Mouse (Mus musculus) liver, postnatal 0 days (tissue): ENCODE measurements around the gene Irgm1. TPM values are rescaled to one million over a fixed set of nuclear protein-coding genes. Genes with fewer than 3 reads are reported as not detected.
"Not testable (repeated sequence)": the region's sequence is repeated elsewhere in the genome, so short reads cannot be mapped to it uniquely, and the experiment has no call there.

Experiments used
- ATAC-seq: fragments of 200-750 bp; cut with Nextera tagmentation; 2 replicates; pipeline ENCODE4 v1.8.0; 2017; ENCODE audit warnings: mild to moderate bottlenecking, moderate library complexity
- DNase-seq: peaks from one replicate; pipeline ENCODE4 v3.0.0-alpha.2; 2016
- H3K27ac ChIP-seq: fragments of 300-500 bp; sonication (generic); 2 replicates; pipeline ENCODE4 v1.5.1; 2014; ENCODE audit warnings: antibody characterized with exemption, moderate library complexity, mild to moderate bottlenecking, low read depth
- H3K27me3 ChIP-seq: fragments of 300-500 bp; sonication (generic); 2 replicates; pipeline ENCODE4 v1.6.1; 2014; ENCODE audit warnings: low read length, control low read depth, mixed read lengths; ENCODE audit not compliant: insufficient read depth
- H3K36me3 ChIP-seq: fragments of 300-500 bp; sonication (generic); replicated peaks from 2 replicates; pipeline ENCODE4 v1.6.1; 2014; ENCODE audit warnings: mild to moderate bottlenecking, control low read depth, low read length, moderate library complexity, mixed read lengths; ENCODE audit not compliant: insufficient read depth
- H3K4me1 ChIP-seq: fragments of 300-500 bp; sonication (generic); 2 replicates; pipeline ENCODE4 v1.6.1; 2014; ENCODE audit warnings: antibody characterized with exemption, mild to moderate bottlenecking, control low read depth; ENCODE audit not compliant: insufficient read depth
- H3K4me2 ChIP-seq: fragments of 300-500 bp; sonication (generic); 2 replicates; pipeline ENCODE4 v1.6.1; 2014; ENCODE audit warnings: low read depth, mild to moderate bottlenecking, low read length, moderate library complexity, mixed read lengths
- H3K4me3 ChIP-seq: fragments of 300-500 bp; sonication (generic); 2 replicates; pipeline ENCODE4 v1.5.1; 2014; ENCODE audit warnings: low read depth, low read length
- H3K9ac ChIP-seq: fragments of 300-500 bp; sonication (generic); replicated peaks from 2 replicates; pipeline ENCODE4 v1.6.1; 2014; ENCODE audit warnings: mild to moderate bottlenecking, moderate library complexity
- H3K9me3 ChIP-seq: fragments of 300-500 bp; sonication (generic); 2 replicates; pipeline ENCODE4 v1.6.1; 2016; ENCODE audit warnings: mild to moderate bottlenecking, control low read depth, low read length, mixed read lengths
- CTCF ChIP-seq: sonication (generic); IDR thresholded peaks from 2 replicates; pipeline ENCODE4 v1.5.1; 2016; ENCODE audit warnings: antibody characterized with exemption, low read depth
- EP300 ChIP-seq: IDR thresholded peaks from 2 replicates; pipeline ENCODE4 v1.6.1; 2016; ENCODE audit warnings: antibody characterized with exemption, low read depth, mild to moderate bottlenecking
- WGBS: fragments of 180-500 bp; shearing (Covaris S2); extraction: QIAGEN DNeasy Blood & Tissue Kit; methylation state at CpG from one replicate; pipeline ENCODE4 v1.1.7; 2014; ENCODE audit not compliant: insufficient replicate concordance; 5-methylcytosine and 5-hydroxymethylcytosine counted together
- polyA plus RNA-seq: library from polyadenylated mRNA; unstranded; fragments of >200 nt; fragmentation: Nextera tagmentation; extraction: Ambion mirVana; gene quantifications from 2 replicates; pipeline ENCODE4 v1.2.1, GENCODE M21; 2015

Irgm1 gene
- polyA plus RNA-seq, 1 experiment from 2014 or later, result 44.1 TPM

DNA sequence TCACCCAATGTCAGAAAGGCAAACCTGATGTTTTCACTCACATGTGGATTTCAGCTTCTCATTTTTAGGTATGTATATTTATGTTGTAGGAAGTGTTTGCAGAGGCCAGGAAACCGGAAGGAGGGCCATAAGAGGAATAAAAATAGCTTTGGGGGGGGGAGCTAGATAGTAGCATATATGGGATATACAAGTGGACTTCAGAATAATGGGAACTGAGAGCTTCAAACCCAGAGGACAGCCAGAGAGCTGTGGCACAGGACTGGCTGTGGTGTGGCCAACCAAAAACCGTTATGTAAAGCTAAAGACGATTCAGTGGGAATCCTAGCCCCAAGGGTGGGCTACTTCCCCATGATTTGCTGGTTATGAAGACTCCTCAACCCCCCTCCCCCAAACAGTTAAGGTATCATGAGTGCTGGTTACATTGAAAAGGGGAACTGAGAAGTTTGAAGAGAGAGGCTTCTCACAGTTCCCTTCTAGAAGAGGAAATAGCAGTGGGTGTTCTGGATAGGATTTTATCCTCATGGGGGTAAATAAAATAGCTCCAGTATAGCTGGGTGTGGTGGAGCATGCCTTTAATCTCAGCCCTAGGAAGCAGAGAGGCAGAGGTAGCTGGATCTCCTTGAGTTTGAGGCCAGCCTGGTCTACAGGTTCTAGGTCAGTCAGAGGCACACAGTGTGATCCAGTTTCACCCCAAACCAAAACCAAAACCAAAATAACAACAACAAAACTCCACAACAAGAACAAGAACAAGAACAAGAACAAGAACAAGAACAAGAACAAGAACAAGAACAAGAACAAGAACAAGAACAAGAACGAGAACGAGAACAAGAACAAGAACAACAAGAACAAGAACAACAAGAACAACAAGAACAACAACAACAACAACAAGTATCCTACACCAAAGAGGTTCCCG is 29.4 kb upstream of the Irgm1 start:
- WGBS, result 50% methylated on average over 6 of the region's 6 CpGs
- DNase-seq (peak; percentile 22), ATAC-seq (peak; percentile 64)
- not testable (repeated sequence) for H3K4me2 ChIP-seq, H3K36me3 ChIP-seq, H3K9ac ChIP-seq, H3K9me3 ChIP-seq, H3K4me1 ChIP-seq, H3K4me3 ChIP-seq, H3K27me3 ChIP-seq
- peak; percentile 83 for TF ChIP-seq EP300
- peak overlapping the region; percentile 85 for H3K27ac ChIP-seq

DNA sequence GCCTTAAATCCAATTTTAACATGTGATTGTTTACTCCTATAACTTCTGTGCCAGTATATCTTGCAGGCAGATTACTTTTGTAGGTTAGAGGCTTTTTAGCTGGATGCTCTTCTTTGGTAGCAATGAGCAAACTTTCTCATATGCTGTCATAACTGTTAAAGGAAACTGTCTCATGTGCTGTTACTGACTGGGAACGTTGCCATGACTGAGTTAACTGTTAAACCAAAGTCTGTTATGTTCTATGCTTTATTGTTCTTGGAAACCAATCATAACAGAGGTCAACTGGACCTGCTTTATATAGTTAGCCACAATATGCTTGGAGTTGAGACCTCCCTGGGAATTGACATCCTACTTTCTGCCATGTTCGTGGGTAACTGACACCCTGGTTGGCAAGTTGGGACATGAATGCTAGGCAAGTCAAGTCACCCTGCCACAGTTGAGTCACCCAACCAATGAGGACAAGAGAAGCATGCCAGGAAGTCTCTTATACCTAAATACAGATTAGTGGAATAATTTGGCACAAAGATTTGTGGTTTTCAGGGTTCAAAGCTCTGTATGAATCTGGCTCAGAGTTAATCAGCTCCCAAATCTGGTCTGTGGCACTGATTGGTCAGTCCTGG is 27.4 kb upstream of the Irgm1 start:
- WGBS, result 53% methylated on average over 2 of the region's 2 CpGs
- DNase-seq, result no peak
- Histone ChIP-seq H3K4me2 (no peak overlapping the region), H3K9ac (no peak overlapping the region), H3K27ac (no peak overlapping the region), H3K4me1 (peaks cover 10% of the 10 kb centered on the region; the same call in 1 of the 2 replicates), H3K9me3 (no peaks in the 10 kb centered on the region), H3K36me3 (no peaks in the 10 kb centered on the region), H3K4me3 (no peak overlapping the region), H3K27me3 (no peaks in the 10 kb centered on the region)
- TF ChIP-seq CTCF (no peak), EP300 (no peak)
- peak; percentile 61 for ATAC-seq

- ATAC-seq, result no peak
- 97% methylated on average over 1 of the region's 1 CpGs for WGBS
- no peaks in the 10 kb centered on the region for H3K36me3 ChIP-seq
- H3K4me2 ChIP-seq, result no peak overlapping the region
- no peaks in the 10 kb centered on the region for H3K9me3 ChIP-seq
- H3K4me3 ChIP-seq, result no peak overlapping the region
- H3K4me1 ChIP-seq, result peaks cover 22% of the 10 kb centered on the region
- no peak overlapping the region for H3K9ac ChIP-seq
- no peak overlapping the region for H3K27ac ChIP-seq
- TF ChIP-seq CTCF (0 out of 2 replicates have a peak, but pooled peaks have one; percentile 11), EP300 (no peak)
- DNase-seq, result no peak
- H3K27me3 ChIP-seq, result no peaks in the 10 kb centered on the region
Observed at GRCm38 (mm10) chr11:48876680-48877079, 5.2 kb upstream of the Irgm1 start.

DNA sequence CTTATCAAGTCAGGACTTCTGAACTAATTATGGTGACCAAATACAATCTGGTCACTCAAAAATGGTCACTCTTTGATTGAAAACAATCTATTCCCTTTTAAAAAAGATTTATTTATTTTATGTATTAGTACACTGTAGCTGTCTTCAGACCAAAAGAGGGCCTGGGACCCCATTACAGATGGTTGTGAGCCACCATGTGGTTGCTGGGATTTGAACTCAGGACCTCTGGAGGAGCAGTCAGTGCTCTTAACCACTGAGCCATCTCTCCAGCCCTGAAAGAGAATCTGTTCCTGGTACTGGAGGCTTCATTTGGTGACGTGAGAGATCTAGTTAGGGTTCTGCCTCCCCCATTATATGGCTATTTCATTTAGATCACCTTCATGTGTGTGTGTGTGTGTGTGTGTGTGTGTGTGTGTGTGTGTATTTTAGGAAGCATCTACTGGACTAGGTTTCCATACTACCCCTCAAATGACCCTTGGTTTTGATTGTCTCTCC is 3.9 kb upstream of the Irgm1 start:
- WGBS, result 80% methylated on average over 1 of the region's 1 CpGs
- H3K4me2 ChIP-seq, H3K9me3 ChIP-seq, ATAC-seq, H3K9ac ChIP-seq, H3K4me3 ChIP-seq, H3K27me3 ChIP-seq, H3K27ac ChIP-seq, H3K36me3 ChIP-seq, DNase-seq: not testable (repeated sequence)
- H3K4me1 ChIP-seq, result peaks cover 22% of the 10 kb centered on the region

DNA sequence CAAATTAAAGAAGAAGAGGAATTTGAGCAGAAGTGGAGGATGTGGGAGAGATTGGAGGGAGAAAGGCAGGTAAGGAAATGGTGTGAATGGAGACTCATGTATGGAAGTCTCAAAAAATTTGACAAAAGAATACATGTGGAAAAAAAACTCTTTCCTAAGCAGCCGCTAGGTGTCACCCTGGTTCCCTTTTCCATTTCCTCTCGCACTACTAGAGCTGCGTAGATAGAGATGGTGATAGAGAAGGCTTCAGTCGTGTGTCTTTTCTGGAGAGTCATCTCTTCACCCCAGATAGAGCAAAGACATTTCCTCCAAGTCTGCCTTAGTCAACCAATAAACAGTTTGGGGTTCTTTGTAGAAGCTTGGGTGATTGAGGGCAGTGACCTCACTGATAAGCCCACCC is 3.0 kb upstream of the Irgm1 start:
- no peaks in the 10 kb centered on the region for H3K27me3 ChIP-seq
- peak overlapping the region; percentile 72 for H3K4me2 ChIP-seq
- H3K27ac ChIP-seq, result peak overlapping the region; percentile 92
- no peaks in the 10 kb centered on the region for H3K36me3 ChIP-seq
- H3K4me1 ChIP-seq, result peaks cover 22% of the 10 kb centered on the region
- 1% methylated on average over 4 of the region's 4 CpGs for WGBS
- no peaks in the 10 kb centered on the region for H3K9me3 ChIP-seq
- H3K4me3 ChIP-seq, result no peak overlapping the region
- ATAC-seq (no peak), DNase-seq (peak; percentile 70)
- TF ChIP-seq EP300, result peak; percentile 40; the same call in 1 of the 2 replicates
- TF ChIP-seq CTCF, result peak; percentile 89
- H3K9ac ChIP-seq, result no peak overlapping the region

- peak; percentile 55 for DNase-seq
- Histone ChIP-seq H3K27ac (peak overlapping the region; percentile 92), H3K36me3 (no peaks in the 10 kb centered on the region; the same call in 1 of the 2 replicates), H3K4me1 (peaks cover 28% of the 10 kb centered on the region), H3K27me3 (no peaks in the 10 kb centered on the region), H3K4me2 (peak overlapping the region; percentile 72), H3K4me3 (peak overlapping the region; percentile 71), H3K9ac (peak overlapping the region; percentile 79), H3K9me3 (no peaks in the 10 kb centered on the region)
- peak; percentile 71 for ATAC-seq
- TF ChIP-seq EP300 (peak; percentile 88), CTCF (peak; percentile 35)
- 40% methylated on average over 10 of the region's 10 CpGs for WGBS
Observed at GRCm38 (mm10) chr11:48873591-48874290, 2.3 kb upstream of the Irgm1 start.
